Mouse (Mus musculus) heart, embryonic 12.5 days (tissue): ENCODE results near the gene Mmp23. TPM values are rescaled to one million over a fixed set of nuclear protein-coding genes. Genes with fewer than 3 reads are reported as not detected.
"Not testable (repeated sequence)": the region's sequence is repeated elsewhere in the genome, so short reads cannot be mapped to it uniquely, and the experiment has no call there.

Experiments
- ATAC-seq: fragments of 200-750 bp; cut with Nextera tagmentation; 2 replicates; pipeline ENCODE4 v1.8.0; 2017; ENCODE audit warnings: moderate TSS enrichment, moderate library complexity; ENCODE audit not compliant: insufficient number of reproducible peaks, low FRiP score
- H3K27ac ChIP-seq: fragments of 300-500 bp; sonication (generic); 2 replicates; pipeline ENCODE4 v1.5.1; 2016; ENCODE audit warnings: mild to moderate bottlenecking, moderate library complexity; ENCODE audit not compliant: poor library complexity, severe bottlenecking
- H3K27me3 ChIP-seq: fragments of 300-500 bp; sonication (generic); replicated peaks from 2 replicates; pipeline ENCODE4 v1.6.1; 2016; ENCODE audit warnings: mild to moderate bottlenecking, moderate library complexity
- H3K36me3 ChIP-seq: fragments of 300-500 bp; sonication (generic); 2 replicates; pipeline ENCODE4 v1.6.1; 2016; ENCODE audit warnings: mild to moderate bottlenecking, moderate library complexity
- H3K4me1 ChIP-seq: fragments of 300-500 bp; sonication (generic); replicated peaks from 2 replicates; pipeline ENCODE4 v1.6.1; 2016; ENCODE audit warnings: mild to moderate bottlenecking
- H3K4me2 ChIP-seq: fragments of 300-500 bp; sonication (generic); 2 replicates; pipeline ENCODE4 v1.6.1; 2016; ENCODE audit warnings: mild to moderate bottlenecking, moderate library complexity
- H3K4me3 ChIP-seq: fragments of 300-500 bp; sonication (generic); 2 replicates; pipeline ENCODE4 v1.5.1; 2016; ENCODE audit warnings: mild to moderate bottlenecking
- H3K9ac ChIP-seq: fragments of 300-500 bp; sonication (generic); 2 replicates; pipeline ENCODE4 v1.6.1; 2016; ENCODE audit warnings: mild to moderate bottlenecking, moderate library complexity
- H3K9me3 ChIP-seq: fragments of 300-500 bp; sonication (generic); replicated peaks from 2 replicates; pipeline ENCODE4 v1.6.1; 2016; ENCODE audit warnings: mild to moderate bottlenecking, moderate library complexity
- WGBS: fragments of 180-500 bp; shearing (Covaris S2); methylation state at CpG from one replicate; pipeline ENCODE4 v1.1.7; 2016; 5-methylcytosine and 5-hydroxymethylcytosine counted together
- polyA plus RNA-seq: library from polyadenylated mRNA; unstranded; fragments of >200 nt; fragmentation: Nextera tagmentation; extraction: Ambion mirVana; gene quantifications from 2 replicates; pipeline ENCODE4 v1.2.1, GENCODE M21; 2016

The Mmp23 gene
- polyA plus RNA-seq = 72.0 and 75.7 TPM in 2 replicates

DNA sequence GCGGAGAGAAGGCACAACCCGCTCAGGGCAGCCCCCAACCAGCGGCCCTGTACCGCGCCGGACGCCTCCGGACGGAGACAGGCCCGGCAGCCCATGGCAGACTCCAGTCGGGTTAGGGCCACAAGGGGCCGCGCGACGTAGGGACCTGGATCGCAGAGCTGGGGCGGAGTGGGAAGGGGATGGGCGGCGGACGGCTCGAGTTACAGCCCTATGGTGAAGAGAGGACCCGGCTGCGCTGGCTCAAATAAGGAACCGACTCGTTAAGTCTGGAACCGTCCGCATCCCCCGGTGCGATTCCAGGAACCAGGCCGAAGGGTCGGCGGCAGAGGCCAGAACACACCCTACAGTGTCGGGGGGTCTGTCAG, at the start of gene Mmp23:
Gene Mmp23 (minus strand): TSS at position 299 of the 365 bp plus-strand sequence.
- under 1% methylated on average over 33 of the region's 33 CpGs for WGBS
- Histone ChIP-seq H3K9ac (peak within 1 kb of the TSS; percentile 78), H3K9me3 (no peaks in the 10 kb centered on the region), H3K4me2 (peak within 1 kb of the TSS; percentile 83), H3K4me1 (peaks cover 52% of the 10 kb centered on the region), H3K27ac (peak within 1 kb of the TSS; percentile 78), H3K27me3 (peaks cover 34% of the 10 kb centered on the region), H3K36me3 (peaks cover 52% of the 10 kb centered on the region), H3K4me3 (peak within 1 kb of the TSS; percentile 55)
- ATAC-seq = peak; percentile 61

DNA sequence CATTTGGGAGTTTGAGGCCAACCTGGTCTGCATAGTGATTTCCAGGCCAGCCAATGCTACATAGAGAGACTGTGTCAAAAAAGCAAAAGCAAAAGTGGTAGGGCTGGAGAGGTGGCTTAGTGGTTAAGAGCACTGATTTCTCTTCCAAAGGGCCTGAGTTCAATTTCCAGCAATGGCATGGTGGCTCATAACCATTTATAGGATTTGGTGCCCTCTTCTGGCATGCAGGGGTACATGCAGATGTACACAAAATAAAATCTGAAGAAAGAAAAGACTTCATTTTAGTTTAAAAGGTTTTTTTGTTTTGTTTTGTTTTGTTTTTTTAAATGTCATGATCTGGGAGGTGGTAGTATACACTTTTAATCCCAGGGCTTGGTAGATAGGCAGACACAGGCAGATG, 47.2 kb upstream of the Mmp23 start:
- Histone ChIP-seq H3K4me3 (no peak overlapping the region), H3K4me2 (no peak overlapping the region), H3K9me3 (no peaks in the 10 kb centered on the region), H3K36me3 (no peaks in the 10 kb centered on the region), H3K27ac (no peak overlapping the region), H3K27me3 (peaks cover 9% of the 10 kb centered on the region), H3K4me1 (0 out of 2 replicates have a peak, but pooled peaks cover 4% of the 10 kb centered on the region), H3K9ac (no peak overlapping the region)
- no peak for ATAC-seq

GRCm38 (mm10) chr4:155696261-155697255, 43.4 kb upstream of the Mmp23 start:
- Histone ChIP-seq H3K9ac (no peak overlapping the region), H3K4me2 (no peak overlapping the region), H3K4me3 (no peak overlapping the region)

GRCm38 (mm10) chr4:155695531-155696062, 42.4 kb upstream of the Mmp23 start:
- no peaks in the 10 kb centered on the region for H3K9me3 ChIP-seq
- 90% methylated on average over 4 of the region's 4 CpGs for WGBS
- peaks cover 35% of the 10 kb centered on the region for H3K27me3 ChIP-seq
- H3K4me2 ChIP-seq = peak overlapping the region; percentile 99
- no peak overlapping the region for H3K9ac ChIP-seq
- no peak overlapping the region for H3K4me3 ChIP-seq
- H3K27ac ChIP-seq = no peak overlapping the region
- ATAC-seq = no peak
- H3K4me1 ChIP-seq = peaks cover 5% of the 10 kb centered on the region; the same call in 1 of the 2 replicates
- H3K36me3 ChIP-seq = no peaks in the 10 kb centered on the region

More at GRCm38 (mm10) chr4:155696261-155697255, 43.4 kb upstream of the Mmp23 start:
- Histone ChIP-seq H3K4me1 (peaks cover 5% of the 10 kb centered on the region; the same call in 1 of the 2 replicates), H3K36me3 (no peaks in the 10 kb centered on the region), H3K9me3 (no peaks in the 10 kb centered on the region), H3K27ac (no peak overlapping the region), H3K27me3 (peaks cover 28% of the 10 kb centered on the region)
- 57% methylated on average over 16 of the region's 16 CpGs for WGBS
- ATAC-seq = no peak

DNA sequence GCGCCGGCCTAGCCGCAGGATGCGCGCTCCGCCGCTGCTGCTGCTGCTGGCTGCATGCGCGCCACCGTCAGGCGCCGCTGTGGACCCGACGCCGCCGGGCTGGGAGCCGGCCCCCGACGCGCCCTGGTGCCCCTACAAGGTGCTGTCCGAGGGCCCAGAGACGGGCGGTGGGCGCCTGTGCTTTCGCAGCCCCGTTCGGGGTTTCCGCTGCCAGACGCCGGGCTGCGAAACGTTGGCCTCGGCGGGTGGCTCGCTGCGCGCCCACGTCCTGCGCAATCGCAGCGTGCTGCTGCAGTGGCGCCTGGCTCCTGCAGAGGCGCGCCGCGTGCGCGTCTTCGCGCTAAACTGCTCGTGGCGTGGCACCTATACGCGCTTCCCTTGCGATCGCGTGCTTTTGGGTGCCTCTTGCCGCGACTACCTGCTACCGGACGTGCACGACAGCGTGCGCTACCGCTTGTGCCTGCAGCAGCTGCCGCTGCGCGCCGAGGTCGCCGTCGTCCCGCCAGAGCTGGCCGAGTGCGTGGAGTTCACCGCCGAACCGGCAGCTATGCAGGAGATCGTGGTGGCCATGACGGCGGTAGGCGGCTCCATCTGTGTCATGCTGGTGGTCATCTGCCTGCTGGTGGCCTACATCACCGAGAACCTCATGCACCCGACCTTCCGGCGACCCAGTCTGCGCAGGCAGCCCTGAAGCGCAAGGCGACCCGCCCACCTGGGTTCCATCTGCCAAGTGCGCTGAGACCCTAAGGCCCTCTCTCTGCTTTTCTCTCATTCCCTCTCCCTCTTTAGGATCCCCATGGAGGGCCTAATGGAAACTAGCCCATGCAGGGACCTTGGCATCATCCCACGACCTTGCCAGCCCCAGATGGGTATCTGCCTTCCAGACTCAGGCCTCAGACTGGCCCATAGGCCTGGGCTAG, 41.6 kb upstream of the Mmp23 start:
- Histone ChIP-seq H3K4me2 (peak overlapping the region; percentile 99), H3K9me3 (no peaks in the 10 kb centered on the region), H3K4me1 (peaks cover 5% of the 10 kb centered on the region; the same call in 1 of the 2 replicates), H3K27me3 (peaks cover 35% of the 10 kb centered on the region), H3K36me3 (no peaks in the 10 kb centered on the region), H3K9ac (peak overlapping the region; percentile 87), H3K4me3 (peak overlapping the region; percentile 69), H3K27ac (0 out of 2 replicates have a peak overlapping the region, but pooled peaks have one; percentile 28)
- WGBS = 1% methylated on average over 92 of the region's 92 CpGs
- ATAC-seq = peak; percentile 56

GRCm38 (mm10) chr4:155694111-155694481, 40.9 kb upstream of the Mmp23 start, which contains the start of gene Fndc10:
Gene Fndc10, plus strand, starts transcription at chr4:155694342.
- H3K4me3 ChIP-seq = peak within 1 kb of the TSS; percentile 69
- H3K36me3 ChIP-seq = no peaks in the 10 kb centered on the region
- H3K27me3 ChIP-seq = peaks cover 35% of the 10 kb centered on the region
- under 1% methylated on average over 42 of the region's 47 CpGs for WGBS
- ATAC-seq = peak; percentile 71; the same call in 1 of the 2 replicates
- peak within 1 kb of the TSS; percentile 87 for H3K9ac ChIP-seq
- H3K9me3 ChIP-seq = no peaks in the 10 kb centered on the region
- H3K27ac ChIP-seq = 0 out of 2 replicates have a peak within 1 kb of the TSS, but pooled peaks have one; percentile 28
- H3K4me1 ChIP-seq = peaks cover 5% of the 10 kb centered on the region; the same call in 1 of the 2 replicates
- H3K4me2 ChIP-seq = peak within 1 kb of the TSS; percentile 99

DNA sequence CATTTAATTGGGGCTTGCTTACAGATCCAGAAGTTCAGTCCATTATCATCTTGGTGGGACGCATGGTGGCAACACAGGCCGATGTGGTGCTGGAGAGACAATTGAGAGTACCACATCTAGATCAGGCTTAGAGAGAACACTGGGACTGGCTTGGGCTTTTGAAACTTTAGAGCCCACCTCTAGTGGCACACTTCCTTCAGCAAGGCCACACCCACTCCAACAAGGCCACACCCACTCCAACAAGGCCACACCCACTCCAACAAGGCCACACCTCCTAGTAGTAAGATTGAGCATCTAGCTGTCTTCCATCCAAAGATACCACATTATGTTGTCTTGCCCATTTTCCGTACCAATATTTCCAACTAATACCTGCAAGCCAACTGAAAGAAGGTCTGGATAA, 39.2 kb upstream of the Mmp23 start:
- Histone ChIP-seq H3K4me3 (no peak overlapping the region), H3K27me3 (peaks cover 35% of the 10 kb centered on the region), H3K9ac (no peak overlapping the region), H3K36me3 (no peaks in the 10 kb centered on the region), H3K4me1 (peaks cover 5% of the 10 kb centered on the region; the same call in 1 of the 2 replicates), H3K4me2 (no peak overlapping the region), H3K9me3 (no peaks in the 10 kb centered on the region), H3K27ac (no peak overlapping the region)
- ATAC-seq = no peak
- 92% methylated on average over 3 of the region's 3 CpGs for WGBS

- H3K4me3 ChIP-seq = no peak overlapping the region
- no peak overlapping the region for H3K9ac ChIP-seq
- H3K27ac ChIP-seq = no peak overlapping the region
- WGBS = 78% methylated on average over 12 of the region's 12 CpGs
- no peak for ATAC-seq
- no peaks in the 10 kb centered on the region for H3K9me3 ChIP-seq
- H3K36me3 ChIP-seq = no peaks in the 10 kb centered on the region
- peaks cover 36% of the 10 kb centered on the region for H3K27me3 ChIP-seq
- peaks cover 5% of the 10 kb centered on the region; the same call in 1 of the 2 replicates for H3K4me1 ChIP-seq
- no peak overlapping the region for H3K4me2 ChIP-seq
Measured at GRCm38 (mm10) chr4:155690571-155691375, 37.6 kb upstream of the Mmp23 start.

DNA sequence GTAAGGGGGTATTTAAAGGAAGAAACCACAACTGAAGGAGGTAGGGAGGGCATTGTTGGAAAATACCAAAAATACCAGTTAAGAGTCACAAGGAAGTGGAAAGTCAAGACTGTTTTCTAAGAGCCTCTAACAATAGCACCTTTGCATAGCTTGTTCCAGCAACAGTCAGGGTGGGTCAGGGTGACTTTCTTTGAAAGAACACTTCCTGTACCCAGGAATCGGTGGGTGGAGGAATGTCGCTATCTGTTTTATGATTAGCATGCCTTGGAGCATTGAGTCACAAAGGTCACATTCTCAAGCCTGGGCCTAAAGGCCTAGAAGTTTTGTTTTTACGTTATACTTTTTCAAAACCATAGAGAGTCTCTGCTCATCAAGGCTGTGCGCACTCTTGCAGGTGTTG, 34.6 kb upstream of the Mmp23 start:
- peaks cover 22% of the 10 kb centered on the region; the same call in 1 of the 2 replicates for H3K27me3 ChIP-seq
- H3K36me3 ChIP-seq, H3K27ac ChIP-seq, H3K4me3 ChIP-seq, H3K4me2 ChIP-seq, H3K9ac ChIP-seq, H3K4me1 ChIP-seq, H3K9me3 ChIP-seq, ATAC-seq: not testable (repeated sequence)
- 67% methylated on average over 4 of the region's 4 CpGs for WGBS
